Mouse (Mus musculus) testis, postnatal 14 days (tissue): Measurements from ENCODE around the gene Apoh.

Source experiments
- DNase-seq: peaks from one replicate; pipeline ENCODE4 v3.0.0; 2021; ENCODE audit warnings: low spot score

Gene Apoh

DNA sequence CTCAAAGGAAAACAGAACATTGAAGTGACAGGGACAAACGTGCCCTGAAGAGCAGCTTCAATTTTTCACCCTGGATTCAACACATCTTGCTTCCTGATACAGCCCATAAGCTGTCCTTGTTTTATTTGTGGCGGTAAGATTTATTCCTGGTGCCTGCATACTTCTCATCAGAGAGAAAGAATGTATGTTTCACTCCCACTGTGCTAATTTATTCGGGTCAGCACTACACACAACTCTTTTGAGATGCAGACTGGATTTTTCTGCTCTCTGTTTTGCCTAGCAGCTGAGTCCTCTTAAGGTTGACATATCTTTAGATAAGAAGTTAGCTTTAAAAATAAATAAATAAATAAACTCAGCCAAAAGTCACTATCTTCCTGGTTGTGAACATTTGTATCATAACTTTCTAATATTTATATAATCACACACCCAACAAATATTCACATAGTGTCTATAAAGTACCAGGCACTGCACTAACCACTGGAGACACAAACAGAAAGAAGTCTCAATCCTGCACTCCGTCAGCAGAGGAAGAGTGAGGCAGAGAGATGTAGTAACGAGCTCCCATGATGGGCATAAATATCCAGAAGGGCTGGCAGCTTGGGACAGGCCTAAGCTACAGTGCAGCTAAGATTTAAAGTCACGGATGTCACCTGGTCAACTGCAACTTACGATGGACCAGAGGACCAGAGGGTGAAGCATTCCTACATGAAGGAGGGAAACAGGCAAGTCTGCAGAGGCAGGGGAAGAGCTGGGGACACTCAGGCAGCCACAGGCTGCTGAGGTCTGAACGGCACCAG is 9.4 kb upstream of the Apoh start:
- no peak for DNase-seq

DNA sequence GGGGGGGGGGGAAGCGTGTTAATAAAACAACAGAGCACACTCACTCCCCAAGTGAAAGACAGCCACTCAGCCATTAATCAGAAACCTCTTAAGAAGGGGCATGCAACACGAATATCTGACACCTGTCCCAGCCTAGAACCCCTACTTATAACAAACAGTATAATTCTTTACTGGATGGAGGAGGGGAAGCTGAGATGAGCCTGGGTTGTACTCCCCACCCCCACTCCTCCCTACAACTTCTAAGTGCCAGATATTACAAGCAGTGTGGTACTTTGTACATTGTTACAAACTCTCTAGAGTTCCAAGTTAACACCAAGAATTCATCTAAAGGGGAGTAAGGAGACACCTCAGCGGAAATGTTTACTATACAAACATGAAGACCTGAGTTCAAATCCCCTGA is 8.5 kb upstream of the Apoh start:
- DNase-seq, result no peak

DNA sequence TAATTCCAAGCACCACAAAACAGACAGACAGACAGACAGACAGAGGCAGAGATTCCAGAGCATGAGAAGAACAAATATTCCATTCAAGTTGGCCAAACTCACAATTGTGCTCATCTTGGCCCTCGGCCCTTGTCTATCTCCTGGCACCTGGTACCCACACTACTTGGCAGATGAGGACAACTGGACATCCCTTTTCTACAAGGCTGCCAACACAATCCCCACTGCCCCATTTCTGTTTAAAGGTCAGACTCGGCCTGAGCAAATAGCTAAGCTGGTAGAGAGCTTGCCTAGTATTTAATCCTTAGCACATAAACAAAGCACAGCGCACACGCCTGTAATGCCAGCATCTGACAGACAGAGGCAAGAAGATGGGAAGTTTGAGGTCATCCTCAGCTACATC is 7.6 kb upstream of the Apoh start:
- DNase-seq, result no peak

DNA sequence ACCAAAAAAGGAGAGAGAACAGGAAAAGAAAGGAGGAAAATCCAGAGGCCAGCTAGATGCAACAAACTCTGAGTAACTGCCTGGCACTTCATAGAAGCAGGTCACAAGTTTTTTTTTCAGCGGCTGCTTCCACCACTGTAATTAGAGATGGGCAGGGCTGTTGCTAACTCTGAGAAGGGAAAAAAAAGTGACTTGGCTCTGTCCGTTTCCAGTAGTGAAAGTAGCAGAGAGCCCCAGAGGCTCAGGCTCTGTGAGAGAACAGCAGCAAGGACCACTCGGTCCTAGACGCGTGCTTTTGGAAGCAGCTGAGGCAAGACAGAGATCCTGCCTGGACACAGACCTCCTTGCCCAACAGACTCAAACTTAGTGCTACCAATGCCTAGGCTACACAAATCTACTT is 6.7 kb upstream of the Apoh start:
- no peak for DNase-seq

DNA sequence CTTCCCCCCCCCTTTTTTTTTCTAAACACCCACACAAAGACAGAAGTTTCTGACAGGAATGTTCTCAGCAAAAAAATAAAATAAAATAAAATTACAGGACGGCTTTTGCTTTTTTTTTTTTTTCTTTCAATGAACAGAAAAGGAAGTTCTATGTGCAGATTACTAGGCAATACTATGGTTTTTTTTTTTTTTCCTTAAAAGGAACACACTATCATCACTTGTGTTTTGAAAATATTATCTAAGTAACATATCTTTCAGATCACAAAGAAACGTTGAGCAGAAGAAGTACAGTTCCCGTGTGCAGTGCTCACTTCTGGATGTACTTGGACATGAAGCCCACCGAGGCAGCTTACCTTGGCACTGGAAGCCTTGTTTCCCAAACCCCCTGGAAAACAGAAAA is 2.9 kb upstream of the Apoh start:
- DNase-seq, result no peak

DNA sequence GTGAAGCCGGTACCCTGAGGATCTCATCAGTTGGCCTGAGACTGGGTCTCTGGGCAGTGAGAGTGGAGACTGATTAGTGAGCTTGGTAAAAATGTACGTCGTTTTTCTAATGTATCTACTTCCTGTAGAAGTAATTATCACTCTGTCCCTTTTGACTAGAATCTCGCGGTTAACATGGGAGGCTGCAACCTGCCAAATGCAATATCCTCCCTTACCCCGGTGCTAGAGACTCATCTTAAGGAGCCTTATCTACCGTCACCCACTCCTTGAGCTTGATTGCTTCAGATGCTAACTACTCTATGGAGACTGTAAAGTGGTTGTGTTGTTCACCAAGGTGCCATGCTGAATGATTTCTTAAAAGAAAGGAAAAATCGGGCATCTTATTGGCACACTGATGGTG is 1.4 kb upstream of the Apoh start:
- no peak for DNase-seq

DNA sequence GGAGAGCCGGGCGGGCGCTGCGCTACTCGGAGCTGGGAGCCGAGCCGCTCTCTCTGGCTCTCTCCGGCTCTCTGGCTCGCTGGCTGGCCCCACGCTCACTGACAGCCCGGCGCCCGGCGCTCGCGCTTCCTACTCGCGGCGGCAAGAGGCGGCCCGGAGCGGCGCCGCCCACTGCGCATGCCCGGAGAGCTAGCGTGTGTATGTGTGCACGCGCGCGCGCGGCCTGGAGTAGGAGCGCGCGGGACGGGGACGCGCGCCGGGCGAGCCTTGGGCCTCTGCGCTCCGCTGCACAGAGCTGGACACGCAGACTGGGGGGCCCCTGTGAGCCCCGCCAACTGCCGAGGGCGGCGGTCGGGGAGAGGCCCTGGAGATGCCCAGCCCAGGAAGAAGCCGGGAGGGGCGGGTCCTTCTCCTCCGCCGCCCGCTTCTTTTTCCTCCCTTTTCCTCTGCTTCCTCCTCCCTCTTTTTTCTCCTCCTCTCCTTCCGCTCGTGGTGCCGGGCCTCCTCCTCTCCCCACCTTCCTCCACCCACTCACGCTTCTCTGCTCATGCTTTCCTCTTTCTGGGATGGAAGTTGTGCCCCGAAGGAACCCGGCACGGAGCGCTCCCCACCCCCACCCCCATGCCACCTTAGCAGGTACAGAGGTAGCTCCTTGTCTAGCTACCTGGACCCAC is 772 bp downstream of the Apoh start, which contains the start of gene Prkca:
Gene Prkca (minus strand): TSS at position 140 of the 674 bp plus-strand sequence.
- peak; percentile 88 for DNase-seq

DNA sequence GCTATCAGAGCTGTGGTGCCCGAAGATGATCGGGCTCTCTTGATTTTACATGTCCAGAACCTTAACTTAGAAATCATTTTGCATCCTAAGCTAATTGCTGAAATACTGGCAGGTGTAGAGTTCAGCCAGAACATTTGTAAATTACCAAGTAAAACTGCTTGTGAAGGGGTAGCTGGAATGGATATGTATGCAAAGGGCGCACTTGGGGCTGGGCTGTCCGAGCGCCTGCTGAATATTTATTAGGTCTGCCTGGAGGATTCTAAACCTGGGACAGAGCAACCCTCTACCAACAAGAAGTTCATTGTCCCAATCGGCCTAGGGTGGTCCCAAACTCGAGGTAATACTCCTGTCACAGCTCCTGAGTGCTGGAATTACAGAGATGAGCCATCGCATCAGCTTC is 1.6 kb downstream of the Apoh start:
- DNase-seq, result no peak

DNA sequence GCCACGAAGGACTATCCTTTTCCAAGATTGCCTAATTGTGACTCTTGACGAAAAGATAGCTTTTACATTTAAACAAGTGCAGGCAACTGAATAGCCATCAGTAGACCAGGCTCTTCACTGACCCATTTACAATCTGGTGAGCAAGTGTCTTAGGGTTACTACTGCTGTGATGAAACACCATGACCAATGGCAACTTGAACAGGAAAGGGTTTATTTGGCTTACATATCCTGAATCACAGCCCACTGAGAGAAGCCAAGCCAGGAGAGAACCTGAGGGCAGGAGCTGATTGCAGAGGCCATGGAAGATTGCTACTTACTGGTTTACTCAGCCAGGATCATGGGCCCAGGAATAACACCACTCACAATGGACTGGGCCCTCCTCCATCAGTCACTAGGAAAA is 2.2 kb downstream of the Apoh start:
- DNase-seq, result no peak

DNA sequence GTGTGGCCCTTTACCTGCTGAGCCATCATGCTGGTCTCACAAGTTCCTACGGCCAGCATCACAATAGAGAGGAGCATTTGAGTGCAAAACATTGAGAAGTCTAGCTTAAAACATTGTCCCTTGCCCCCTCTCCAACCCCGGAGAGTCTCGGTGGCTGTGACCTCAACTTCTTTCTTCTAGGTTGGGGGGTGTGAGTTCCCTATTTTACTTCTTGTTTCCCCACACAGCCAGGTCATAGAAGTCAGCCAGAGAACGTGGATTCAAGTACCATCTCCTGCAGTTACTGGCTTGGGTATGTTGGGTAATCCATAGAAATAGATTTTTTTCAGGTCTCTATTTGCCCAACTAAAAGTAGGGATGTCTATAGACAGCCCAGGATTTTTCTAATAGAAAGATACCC is 7.6 kb downstream of the Apoh start:
- DNase-seq, result no peak

DNA sequence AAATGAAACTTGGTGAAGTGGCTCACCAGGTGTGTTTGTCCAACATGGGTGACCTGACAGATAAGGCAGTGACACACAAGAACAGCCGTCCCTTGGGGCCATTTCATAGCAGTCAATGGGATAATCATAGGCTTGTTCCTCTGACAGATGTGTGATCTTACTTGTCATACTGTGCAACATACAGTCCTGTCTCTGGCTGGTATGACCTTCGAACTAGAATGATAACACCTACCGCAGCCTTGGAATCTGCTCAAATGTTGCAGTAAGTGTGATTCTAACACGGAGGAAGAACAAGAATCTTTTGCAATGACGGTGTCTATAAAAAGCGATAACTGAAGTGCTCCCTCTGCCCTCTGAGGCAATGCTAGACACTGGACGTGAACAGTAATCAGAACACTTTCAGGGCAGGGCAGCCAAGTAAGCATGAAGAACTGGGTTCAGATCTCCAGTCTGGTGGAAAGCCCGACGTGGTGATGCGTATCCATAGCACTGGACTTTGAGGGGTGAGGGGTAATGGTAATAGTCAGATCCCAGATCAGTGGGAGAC is 9.8 kb downstream of the Apoh start:
- no peak for DNase-seq

DNA sequence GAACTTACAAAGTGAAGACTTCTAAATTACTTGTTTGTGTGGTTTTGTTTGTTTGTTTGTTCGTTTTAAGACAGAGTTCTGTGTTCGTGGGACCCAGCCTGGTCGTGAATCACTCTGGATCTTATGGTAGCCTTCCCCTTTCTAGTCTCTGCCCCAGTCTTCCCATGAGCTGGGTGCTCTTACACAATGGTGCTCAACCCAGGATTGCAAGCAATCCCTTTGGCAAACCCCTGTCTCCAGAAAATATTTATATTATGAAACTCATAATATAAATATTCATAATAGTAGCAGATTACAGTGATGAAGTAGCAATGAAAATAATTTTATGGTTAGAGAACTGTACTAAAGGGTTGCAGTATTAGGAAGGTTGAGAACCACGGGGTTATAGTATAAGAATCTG is 12.9 kb downstream of the Apoh start:
- no peak for DNase-seq

DNA sequence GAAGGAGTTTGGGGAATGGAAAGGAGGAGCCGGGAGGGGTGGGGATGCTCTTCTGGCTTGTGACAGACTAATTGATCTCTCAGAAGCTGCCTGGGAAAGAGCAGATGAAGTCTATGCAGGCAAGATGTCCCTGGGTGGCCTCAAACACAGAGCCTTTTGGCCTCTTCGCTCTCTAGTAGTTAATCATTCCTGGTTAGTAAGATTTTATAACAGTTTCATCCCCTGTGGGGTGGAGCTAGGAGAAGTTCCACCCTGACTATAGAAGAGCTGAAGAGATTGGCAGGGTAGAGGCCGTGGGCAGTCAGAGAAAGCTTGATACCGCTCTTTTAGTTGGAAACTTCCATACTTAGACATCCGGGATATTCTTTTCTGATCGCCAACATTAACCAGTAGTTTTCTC is 15.8 kb downstream of the Apoh start:
- DNase-seq, result no peak

DNA sequence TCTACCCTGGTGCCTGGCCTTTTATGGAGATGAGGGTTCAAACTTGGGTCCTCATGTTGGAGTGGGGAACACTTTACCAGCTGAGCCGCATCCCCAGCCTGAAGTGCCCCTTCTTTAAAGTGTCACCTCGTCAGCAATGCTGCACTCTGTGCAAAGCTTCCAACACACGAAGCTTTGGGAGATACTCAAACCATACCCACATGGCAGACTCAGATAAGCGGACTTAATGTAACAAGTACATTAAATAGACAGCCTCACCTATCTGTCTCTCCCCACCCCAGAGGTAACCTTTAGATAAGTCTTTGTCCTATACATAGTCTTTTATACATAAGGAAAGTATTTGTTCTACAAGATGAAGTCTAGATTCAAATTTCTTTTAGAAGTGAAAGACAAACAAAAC is 17.8 kb downstream of the Apoh start:
- no peak for DNase-seq

DNA sequence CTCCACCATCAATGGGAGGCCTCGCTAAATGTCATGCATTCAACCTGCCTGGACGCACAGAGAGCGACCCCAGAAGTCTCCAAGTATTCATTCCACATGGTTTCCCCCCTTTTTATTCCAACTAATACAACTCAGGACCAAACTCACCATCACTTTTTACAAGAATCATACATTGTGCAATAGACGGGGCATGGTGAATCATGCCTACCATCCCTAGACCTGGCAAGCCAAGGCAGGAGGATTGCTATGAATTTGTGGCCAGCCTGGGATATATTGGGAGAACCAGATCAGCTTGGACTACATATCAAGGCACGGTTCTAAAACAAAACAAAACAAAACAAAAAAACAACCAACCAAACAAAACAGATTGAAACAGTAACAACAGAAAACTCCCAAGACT is 19.8 kb downstream of the Apoh start:
- DNase-seq, result no peak

DNA sequence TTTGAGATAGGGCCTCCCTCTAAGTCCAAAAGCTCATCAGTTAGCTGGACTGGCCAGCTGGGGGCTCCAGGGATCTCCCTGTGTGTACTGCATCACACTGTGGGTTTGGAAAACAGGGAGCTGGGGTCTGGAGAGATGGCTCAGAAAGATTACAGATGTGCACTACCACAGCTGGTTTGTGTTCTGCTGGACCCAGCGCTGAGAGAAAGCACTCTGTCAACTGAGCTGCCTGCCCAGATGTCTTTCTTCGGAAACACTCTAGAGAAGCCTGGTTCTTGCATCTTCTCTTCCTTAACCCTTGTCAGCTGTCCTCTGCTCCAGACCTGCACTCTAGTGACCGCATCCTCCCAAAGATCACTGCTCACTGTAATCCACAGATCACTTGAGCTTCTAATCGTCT is 20.8 kb downstream of the Apoh start:
- DNase-seq, result no peak

DNA sequence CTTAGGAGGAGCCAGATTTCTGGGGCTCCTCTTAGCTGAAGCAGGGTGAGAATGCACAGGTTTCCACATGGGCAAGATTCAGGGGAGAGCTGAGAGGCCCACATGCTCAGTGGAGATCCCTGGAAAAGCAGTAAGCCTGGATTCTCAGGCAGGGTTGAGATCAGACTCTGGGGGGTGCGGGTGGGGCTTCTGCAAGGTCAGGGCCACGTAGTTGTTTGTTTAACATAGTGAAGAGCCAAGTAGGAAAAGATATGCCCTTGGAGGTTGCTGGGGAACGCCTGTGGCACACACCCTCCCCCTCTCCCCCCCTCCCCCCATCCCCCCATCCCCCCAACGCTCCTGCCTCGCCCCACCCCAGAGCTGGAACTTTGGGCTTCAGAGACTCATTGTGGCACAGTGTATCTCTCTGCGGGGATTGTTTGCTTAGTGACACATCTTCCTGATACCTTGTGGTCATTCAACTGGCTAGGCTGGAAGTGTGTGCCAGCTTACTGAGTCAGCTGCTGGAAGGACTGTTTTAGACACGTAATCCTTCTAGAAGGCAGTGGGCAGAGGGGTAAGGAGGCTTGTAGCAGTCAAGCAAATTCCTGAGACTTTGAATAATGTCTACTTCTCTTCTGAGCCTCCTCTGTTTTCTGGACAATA is 21.9 kb downstream of the Apoh start:
- no peak for DNase-seq

DNA sequence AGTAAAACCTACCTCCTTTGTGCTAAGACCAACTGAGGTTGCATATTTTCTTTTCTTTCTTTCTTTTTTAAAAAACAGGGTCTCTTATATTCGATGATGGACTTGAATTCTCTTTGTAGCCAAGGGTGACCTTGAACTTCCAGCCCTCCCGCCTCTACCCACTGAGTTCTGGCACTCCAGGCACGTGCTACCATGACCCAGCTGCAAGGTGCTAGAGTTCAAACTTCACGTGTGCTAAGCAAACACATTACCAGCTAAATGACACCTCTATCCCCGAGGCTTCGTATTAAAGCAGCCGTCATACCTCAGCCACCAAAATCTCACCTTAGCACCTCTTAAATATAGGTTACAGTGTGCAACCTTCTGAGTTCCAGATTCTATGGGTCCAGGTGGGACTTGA is 22.4 kb downstream of the Apoh start:
- DNase-seq, result no peak

DNA sequence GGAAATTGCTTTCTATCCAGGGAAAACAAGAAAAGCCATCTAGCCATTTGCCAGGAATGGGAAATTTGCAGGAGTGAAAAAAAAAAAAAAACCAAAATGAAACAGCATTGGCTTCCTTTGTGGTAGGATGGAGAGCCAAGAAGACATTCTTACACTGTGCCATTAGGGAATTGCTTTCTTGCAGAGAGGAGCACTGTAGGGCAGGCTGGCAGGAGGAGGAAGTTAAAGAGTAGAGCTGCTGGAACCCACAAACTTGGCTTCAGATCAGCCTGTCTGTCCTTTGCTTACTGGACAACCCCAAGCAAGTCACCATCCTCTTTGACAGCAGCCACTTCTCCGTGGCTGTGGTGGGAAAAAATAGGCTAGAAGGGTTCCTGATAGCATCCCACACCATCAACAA is 23.9 kb downstream of the Apoh start:
- no peak for DNase-seq

DNA sequence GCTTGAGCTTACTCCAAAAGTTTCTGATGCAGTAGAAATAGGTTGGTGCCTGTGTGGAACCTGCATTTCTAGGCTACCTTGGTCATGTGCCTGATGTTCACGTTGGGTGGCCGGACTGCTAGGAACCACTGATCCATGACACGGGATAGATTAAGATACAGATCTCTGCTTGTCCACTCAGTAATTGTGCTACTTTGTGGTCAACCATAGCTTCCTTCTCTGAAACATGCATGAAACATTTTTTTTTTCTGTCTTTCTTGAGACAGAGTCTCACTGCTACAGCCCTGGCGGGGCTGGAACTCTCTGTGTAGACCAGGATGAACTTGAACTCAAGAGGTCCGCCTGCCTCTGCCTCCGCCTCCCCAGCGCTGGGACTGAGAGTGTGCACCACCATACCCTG is 33.7 kb downstream of the Apoh start:
- DNase-seq, result no peak

DNA sequence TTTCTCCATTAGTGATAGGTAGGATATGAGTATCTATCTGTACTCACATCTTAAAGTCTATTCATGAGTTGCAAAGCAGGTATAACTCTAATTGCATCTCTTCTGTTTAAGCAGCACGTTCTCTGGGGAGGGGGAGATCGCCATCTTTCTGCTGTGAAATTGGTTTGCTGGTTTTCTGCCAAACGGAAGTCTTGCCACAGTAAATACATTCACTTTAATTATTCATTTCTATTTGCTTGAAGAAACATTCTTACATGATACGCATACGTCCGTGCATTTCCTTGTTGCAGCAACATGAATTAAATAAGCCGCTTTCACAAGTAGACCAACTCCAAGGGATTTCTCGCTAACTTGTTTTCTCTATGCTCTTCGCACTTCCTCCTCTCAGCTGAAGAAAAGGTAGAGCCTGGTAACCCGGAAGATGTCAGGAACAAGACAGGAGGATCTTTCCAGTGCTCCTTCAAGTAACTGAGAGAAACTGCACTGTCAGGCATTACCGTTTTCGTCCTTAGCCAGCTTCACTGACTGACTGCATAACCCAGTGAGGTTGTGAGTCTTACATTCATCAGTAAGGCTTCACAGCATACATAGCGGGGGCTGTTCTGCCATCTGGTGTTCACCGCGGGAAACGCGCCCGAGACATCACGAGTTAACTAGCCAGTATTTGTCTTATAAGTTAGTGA is 34.7 kb downstream of the Apoh start:
- DNase-seq, result peak; percentile 10

DNA sequence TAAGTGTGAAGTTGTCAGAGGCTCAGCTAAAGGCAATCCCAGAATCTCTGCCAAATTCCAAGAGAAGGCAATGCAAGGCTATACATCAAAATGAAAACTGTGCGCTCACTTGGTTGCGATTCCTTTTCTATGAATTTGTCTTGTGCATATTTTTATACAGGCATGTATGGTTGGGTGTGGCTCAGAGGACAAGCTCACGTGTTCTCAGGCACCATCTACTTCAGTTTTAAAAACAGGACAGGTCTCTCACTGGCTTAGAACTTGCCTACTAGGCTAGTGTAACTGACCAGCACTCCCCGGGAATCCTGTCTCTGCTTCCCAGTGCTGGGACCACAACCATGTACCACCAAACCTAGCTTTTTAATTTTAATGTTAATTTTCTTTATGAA is 35.2 kb downstream of the Apoh start:
- no peak for DNase-seq

DNA sequence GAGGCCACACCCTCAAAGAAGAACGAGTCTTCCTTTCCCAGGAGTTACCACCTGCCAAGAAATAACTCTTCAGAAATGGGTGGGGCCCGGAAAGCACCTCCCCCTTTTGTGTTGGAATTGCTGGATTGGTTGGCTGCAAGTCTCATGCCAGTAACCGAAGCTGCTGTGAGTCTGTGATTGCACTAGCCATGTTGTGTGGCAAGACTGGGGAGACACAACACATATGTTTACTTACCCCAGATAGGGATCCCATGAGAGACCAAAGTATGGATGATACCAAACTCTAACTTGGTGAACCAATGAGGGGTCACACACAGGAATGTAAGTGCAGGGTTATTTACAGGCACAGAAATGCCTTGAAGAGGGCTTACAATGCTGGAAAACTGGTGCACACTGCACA is 39.5 kb downstream of the Apoh start:
- DNase-seq, result no peak
